Mouse (Mus musculus): ENCODE results near the gene Stt3b. TPM values are rescaled to one million over a fixed set of nuclear protein-coding genes. Genes with fewer than 3 reads are reported as not detected.

Stt3b gene
- polyA plus RNA-seq, 1 experiment = 50.0 TPM

DNA sequence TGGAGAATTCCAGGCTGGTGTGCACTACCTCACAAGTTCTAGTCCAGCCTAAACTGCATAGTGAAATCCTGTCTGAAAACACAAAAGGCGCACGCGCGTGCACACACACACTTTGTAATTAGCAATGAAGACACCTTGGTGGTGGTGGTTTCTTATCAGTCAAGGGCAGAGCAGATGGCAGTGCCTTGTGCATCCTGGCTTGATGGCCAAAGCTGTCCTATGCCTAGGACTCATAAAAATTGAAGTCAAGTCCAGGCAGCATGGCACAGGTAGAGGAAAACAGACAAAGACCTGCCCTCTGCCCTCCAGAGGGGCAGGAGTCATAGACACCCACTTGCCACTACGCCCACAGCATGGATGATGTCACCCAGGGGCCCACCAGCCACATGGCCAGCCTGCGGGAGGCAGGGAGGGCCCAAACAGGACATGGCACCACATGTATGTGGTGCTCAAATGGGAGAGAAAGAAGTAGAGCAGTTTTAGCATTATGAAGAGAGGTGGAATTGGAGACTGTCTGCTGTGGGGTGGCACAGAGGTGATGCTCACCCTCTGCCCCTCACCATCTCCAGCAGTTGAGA, 9.1 kb downstream of the Stt3b start:
- peaks cover 10% of the 10 kb centered on the region for H3K4me1 ChIP-seq (replicated peaks; ENCODE audit: control insufficient read depth, insufficient read depth, low read length)
- no peaks in the 10 kb centered on the region for H3K36me3 ChIP-seq (ENCODE audit: control insufficient read depth, insufficient read depth, low read length)
- no peak for TF ChIP-seq POLR2A (IDR thresholded peaks at IDR 0.05; ENCODE audit: control insufficient read depth, extremely low read depth, insufficient read depth, low read length, poor library complexity)
- no peak for TF ChIP-seq CTCF (IDR thresholded peaks at IDR 0.05; ENCODE audit: borderline replicate concordance, control insufficient read depth, extremely low read depth, insufficient read depth, low read length, poor library complexity)
- no peak for DNase-seq
- H3K27ac ChIP-seq (ENCODE audit: control insufficient read depth, insufficient read depth, low read length) = no peak overlapping the region
- H3K27me3 ChIP-seq (ENCODE audit: control insufficient read depth, insufficient read depth, low read length) = no peaks in the 10 kb centered on the region
- 97% methylated on average over 6 of the region's 6 CpGs for WGBS
- no peak overlapping the region for H3K4me3 ChIP-seq (ENCODE audit: control insufficient read depth, insufficient read depth, low read length)

DNA sequence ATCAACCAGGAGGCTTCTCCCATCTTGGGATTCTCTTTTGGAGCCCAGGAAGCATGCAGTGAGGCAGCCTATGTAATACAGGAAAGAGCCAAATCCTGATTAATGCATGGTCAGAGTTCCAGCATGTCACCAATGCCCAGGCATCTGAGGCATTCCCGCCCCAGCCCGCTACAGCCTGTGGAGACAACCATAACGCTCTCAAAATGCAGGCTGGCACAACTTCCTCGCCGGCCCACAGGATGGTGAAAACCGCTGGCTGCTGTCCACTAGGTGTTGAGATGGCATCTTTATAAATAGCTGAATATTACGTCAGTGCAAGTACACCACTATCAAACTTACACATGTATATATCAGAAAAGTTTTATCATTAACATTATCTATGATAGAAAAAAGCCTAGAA, 13.5 kb downstream of the Stt3b start:
- Histone ChIP-seq H3K4me1 (replicated peaks; ENCODE audit: control insufficient read depth, insufficient read depth, low read length) (peaks cover 7% of the 10 kb centered on the region), H3K4me3 (ENCODE audit: control insufficient read depth, insufficient read depth, low read length) (no peak overlapping the region), H3K27me3 (ENCODE audit: control insufficient read depth, insufficient read depth, low read length) (no peaks in the 10 kb centered on the region), H3K36me3 (ENCODE audit: control insufficient read depth, insufficient read depth, low read length) (no peaks in the 10 kb centered on the region), H3K27ac (ENCODE audit: control insufficient read depth, insufficient read depth, low read length) (no peak overlapping the region)
- TF ChIP-seq CTCF (IDR thresholded peaks at IDR 0.05; ENCODE audit: borderline replicate concordance, control insufficient read depth, extremely low read depth, insufficient read depth, low read length, poor library complexity) = no peak
- TF ChIP-seq POLR2A (IDR thresholded peaks at IDR 0.05; ENCODE audit: control insufficient read depth, extremely low read depth, insufficient read depth, low read length, poor library complexity) = no peak
- WGBS = 91% methylated on average over 7 of the region's 7 CpGs
- no peak for DNase-seq

DNA sequence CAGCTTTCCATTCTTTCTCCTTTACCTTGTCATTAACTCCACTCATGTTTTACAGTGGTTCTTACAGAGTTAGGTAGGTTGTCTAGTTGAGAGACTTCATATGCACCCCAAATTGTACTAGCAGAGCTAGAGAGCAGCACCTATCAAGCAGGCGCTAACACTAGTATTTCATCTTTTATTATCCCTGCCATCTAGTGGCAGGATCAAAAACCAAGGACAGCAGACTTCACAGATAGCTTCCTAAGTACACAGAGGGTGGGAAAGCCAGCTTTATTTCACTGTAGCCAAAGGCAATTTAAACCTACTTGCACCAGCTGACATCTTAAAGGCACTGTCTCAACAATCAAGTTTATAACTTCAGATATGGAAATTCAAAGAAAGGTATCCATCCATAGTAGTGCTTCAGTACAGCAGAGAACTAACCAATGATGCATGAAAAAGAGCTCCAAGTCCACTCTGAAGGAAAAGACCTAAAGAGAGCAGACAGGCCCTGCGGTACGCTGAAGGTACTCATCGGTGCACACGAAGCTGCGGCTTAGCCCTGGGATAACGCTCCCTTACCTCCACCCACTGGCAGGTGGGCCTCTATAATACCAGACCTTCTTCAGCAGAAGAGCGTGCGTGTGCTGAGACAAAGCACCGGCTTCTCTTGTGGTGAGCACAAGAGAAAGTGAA, 16.2 kb downstream of the Stt3b start:
- Histone ChIP-seq H3K27me3 (ENCODE audit: control insufficient read depth, insufficient read depth, low read length) (no peaks in the 10 kb centered on the region), H3K4me3 (ENCODE audit: control insufficient read depth, insufficient read depth, low read length) (no peak overlapping the region), H3K36me3 (ENCODE audit: control insufficient read depth, insufficient read depth, low read length) (no peaks in the 10 kb centered on the region), H3K27ac (ENCODE audit: control insufficient read depth, insufficient read depth, low read length) (no peak overlapping the region), H3K4me1 (replicated peaks; ENCODE audit: control insufficient read depth, insufficient read depth, low read length) (no peaks in the 10 kb centered on the region)
- 89% methylated on average over 10 of the region's 10 CpGs for WGBS
- TF ChIP-seq POLR2A (IDR thresholded peaks at IDR 0.05; ENCODE audit: control insufficient read depth, extremely low read depth, insufficient read depth, low read length, poor library complexity) (no peak), CTCF (IDR thresholded peaks at IDR 0.05; ENCODE audit: borderline replicate concordance, control insufficient read depth, extremely low read depth, insufficient read depth, low read length, poor library complexity) (no peak)
- no peak for DNase-seq

DNA sequence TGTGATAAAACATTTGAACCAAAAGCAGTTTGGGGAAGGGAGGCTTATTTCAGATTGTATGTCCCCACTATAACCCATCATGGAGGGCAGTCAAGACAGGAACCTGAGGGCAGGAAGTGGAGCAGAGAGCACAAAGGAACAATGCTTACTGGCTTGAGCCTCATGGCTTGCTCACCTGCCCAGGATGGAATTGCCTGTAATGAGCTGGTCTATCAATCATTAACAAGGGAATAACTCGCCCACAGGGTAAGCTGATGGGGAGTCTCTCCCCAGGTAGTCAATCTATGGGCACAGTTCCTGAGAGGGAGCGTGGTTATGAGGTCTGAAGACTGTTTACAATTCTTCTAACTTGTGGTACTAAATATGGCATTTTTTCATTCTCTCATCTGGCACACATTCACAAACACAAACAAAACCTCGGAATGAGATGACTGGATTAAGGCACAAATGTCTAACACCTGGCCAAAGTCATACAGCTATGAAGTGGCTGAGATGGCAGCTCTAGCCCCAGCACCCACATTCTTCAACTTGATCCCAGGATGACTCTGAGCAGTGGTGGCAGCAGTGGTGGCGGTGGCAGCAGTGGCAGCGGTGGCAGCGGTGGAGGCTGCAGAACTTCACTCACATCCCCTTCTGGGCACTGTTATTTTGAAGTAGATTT, 22.3 kb downstream of the Stt3b start:
- no peaks in the 10 kb centered on the region for H3K27me3 ChIP-seq (ENCODE audit: control insufficient read depth, insufficient read depth, low read length)
- 94% methylated on average over 6 of the region's 6 CpGs for WGBS
- TF ChIP-seq CTCF (IDR thresholded peaks at IDR 0.05; ENCODE audit: borderline replicate concordance, control insufficient read depth, extremely low read depth, insufficient read depth, low read length, poor library complexity) (no peak), POLR2A (IDR thresholded peaks at IDR 0.05; ENCODE audit: control insufficient read depth, extremely low read depth, insufficient read depth, low read length, poor library complexity) (no peak)
- H3K4me3 ChIP-seq (ENCODE audit: control insufficient read depth, insufficient read depth, low read length) = no peak overlapping the region
- no peaks in the 10 kb centered on the region for H3K36me3 ChIP-seq (ENCODE audit: control insufficient read depth, insufficient read depth, low read length)
- DNase-seq = no peak
- peaks cover 5% of the 10 kb centered on the region for H3K4me1 ChIP-seq (replicated peaks; ENCODE audit: control insufficient read depth, insufficient read depth, low read length)
- no peak overlapping the region for H3K27ac ChIP-seq (ENCODE audit: control insufficient read depth, insufficient read depth, low read length)

DNA sequence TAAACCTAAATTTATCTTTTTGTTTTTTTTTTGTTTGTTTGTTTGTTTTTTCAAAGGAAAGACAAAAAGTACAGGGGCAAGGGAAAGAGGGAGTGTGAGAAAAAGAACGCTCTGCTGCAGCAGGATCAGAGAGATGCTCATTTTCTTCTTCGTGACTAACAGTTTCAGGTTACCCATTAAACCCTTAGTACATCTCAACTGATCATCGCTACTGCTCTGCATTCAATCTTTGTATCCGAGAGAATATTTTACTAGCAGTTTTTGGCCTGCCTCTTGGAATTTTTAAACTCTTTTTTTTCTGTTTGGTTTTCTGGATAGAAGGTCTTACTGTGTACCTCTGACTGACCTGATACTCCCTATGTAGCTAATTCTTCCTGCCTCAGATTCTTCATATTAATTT, 25.8 kb downstream of the Stt3b start:
- Histone ChIP-seq H3K27me3 (ENCODE audit: control insufficient read depth, insufficient read depth, low read length) (no peaks in the 10 kb centered on the region), H3K36me3 (ENCODE audit: control insufficient read depth, insufficient read depth, low read length) (peaks cover 9% of the 10 kb centered on the region), H3K4me1 (replicated peaks; ENCODE audit: control insufficient read depth, insufficient read depth, low read length) (peaks cover 5% of the 10 kb centered on the region), H3K4me3 (ENCODE audit: control insufficient read depth, insufficient read depth, low read length) (no peak overlapping the region), H3K27ac (ENCODE audit: control insufficient read depth, insufficient read depth, low read length) (no peak overlapping the region)
- TF ChIP-seq CTCF (IDR thresholded peaks at IDR 0.05; ENCODE audit: borderline replicate concordance, control insufficient read depth, extremely low read depth, insufficient read depth, low read length, poor library complexity) = no peak
- no peak for TF ChIP-seq POLR2A (IDR thresholded peaks at IDR 0.05; ENCODE audit: control insufficient read depth, extremely low read depth, insufficient read depth, low read length, poor library complexity)
- WGBS = 95% methylated on average over 4 of the region's 4 CpGs
- DNase-seq = no peak

DNA sequence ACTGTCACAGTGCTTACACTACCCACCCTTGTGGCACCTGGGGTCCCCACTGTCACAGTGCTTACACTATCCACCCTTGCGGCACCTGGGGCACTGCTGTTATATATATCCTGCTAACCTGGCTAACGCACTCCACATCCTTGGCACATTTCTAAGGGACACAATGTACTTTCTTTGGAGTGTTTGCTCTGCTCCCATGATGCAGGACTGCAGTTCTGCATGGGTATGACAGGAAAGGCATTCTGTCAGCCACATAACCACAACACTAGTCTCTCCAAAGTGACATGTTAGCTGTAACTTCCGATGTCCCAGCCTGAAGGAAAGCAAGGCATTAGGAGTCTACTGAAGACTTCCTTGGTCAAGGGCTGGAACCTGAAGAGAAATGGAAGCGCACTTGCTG, 26.8 kb downstream of the Stt3b start:
- Histone ChIP-seq H3K36me3 (ENCODE audit: control insufficient read depth, insufficient read depth, low read length) (peaks cover 10% of the 10 kb centered on the region), H3K27ac (ENCODE audit: control insufficient read depth, insufficient read depth, low read length) (no peak overlapping the region), H3K4me3 (ENCODE audit: control insufficient read depth, insufficient read depth, low read length) (no peak overlapping the region), H3K4me1 (replicated peaks; ENCODE audit: control insufficient read depth, insufficient read depth, low read length) (peaks cover 5% of the 10 kb centered on the region), H3K27me3 (ENCODE audit: control insufficient read depth, insufficient read depth, low read length) (no peaks in the 10 kb centered on the region)
- TF ChIP-seq POLR2A (IDR thresholded peaks at IDR 0.05; ENCODE audit: control insufficient read depth, extremely low read depth, insufficient read depth, low read length, poor library complexity) (no peak), CTCF (IDR thresholded peaks at IDR 0.05; ENCODE audit: borderline replicate concordance, control insufficient read depth, extremely low read depth, insufficient read depth, low read length, poor library complexity) (no peak)
- DNase-seq = no peak
- WGBS = 76% methylated on average over 4 of the region's 4 CpGs

Data from thymus, adult 2 months (tissue).